Mouse (Mus musculus) cortical plate, adult 2 months (tissue): ENCODE results near the gene Msi1.

Source experiments
- CTCF ChIP-seq: fragments of 200-500 bp; IDR thresholded peaks from 2 replicates; pipeline ENCODE4 v1.5.1; 2011; ENCODE audit warnings: mild to moderate bottlenecking, control low read depth, low read length; ENCODE audit not compliant: insufficient read depth; ENCODE audit errors: extremely low read depth
- POLR2A ChIP-seq: fragments of 200-500 bp; IDR thresholded peaks from 2 replicates; pipeline ENCODE4 v1.6.1; 2011; ENCODE audit warnings: mild to moderate bottlenecking, low read length, control low read depth; ENCODE audit not compliant: insufficient read depth; ENCODE audit errors: extremely low read depth

GRCm38 (mm10) chr5:115394836-115395235 lies 34.6 kb upstream of the Msi1 start:
- no peak for TF ChIP-seq CTCF
- no peak for TF ChIP-seq POLR2A
